Mouse (Mus musculus) natural killer cell, adult 2 months (primary cell): ENCODE measurements at regions not wholly inside any gene's neighbourhood (a gene's known extent, or its start where the extent isn't known, plus 50 kb on each side); places are given as distances from the start of the nearest gene placed in this dataset.

Source experiments
- DNase-seq, 2 experiments: peaks; one replicate each; pipeline ENCODE4 v3.0.0; 2022; ENCODE audit warnings: low spot score in 2 of 2

DNA sequence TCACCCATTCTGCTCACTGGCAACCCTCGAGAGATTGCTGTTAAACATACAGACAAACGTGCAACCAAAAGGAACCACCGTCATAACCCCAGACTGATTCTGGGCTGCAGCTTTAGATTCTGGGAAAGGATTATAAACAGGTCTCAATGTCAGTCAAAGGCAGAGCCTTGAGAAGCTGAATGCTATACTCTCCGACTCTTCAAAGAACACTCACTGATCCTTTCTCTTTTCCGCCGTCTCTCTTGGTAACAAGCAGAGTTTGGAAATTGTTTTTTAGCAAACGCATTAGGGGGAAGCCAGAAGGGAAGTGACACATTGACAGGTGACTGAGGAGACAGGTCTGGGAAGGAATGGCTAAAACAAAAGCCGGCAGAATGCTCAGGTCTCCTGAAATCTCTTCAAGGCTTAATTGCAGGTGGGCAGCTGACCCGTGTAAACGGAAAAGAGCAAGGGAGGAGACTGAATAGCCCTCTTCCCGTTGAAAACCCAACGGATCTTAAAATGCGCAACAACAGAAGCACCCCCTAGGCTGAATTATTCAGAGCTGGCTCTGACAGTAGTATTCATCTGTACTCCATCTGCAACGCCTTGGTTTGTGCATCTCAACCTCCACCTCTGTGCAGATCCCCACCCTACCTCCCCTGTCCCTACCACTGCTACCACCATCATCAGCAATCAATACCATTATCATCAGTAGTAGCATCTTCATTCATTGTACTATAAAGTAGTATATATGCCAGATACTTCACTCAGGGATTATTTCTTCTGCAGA is 219.6 kb downstream of the Tmem38b start:
- DNase-seq = no peak

- DNase-seq = no peak
Observed at GRCm38 (mm10) chr4:54064331-54064730, 238.5 kb downstream of the Tmem38b start.

DNA sequence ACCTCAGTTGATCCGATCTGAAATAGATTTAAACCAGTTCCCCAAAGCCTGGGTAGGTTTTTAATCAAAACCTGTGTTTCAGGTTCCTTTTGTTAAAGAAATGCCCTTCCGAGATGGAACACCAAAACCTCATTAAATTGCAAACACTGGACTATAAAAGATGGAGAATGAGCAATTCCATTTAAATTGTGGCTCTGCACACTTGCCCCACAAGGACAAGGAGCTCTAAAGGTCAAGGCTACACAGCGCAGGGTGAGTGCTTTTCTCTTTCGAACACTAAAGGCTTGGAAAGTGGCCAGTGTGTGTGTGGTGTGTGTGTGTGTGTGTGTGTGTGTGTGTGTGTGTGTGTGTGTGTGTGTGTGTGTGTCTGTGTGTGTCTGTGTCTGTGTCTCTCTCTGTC is 246.1 kb downstream of the Tmem38b start:
- no peak for DNase-seq

DNA sequence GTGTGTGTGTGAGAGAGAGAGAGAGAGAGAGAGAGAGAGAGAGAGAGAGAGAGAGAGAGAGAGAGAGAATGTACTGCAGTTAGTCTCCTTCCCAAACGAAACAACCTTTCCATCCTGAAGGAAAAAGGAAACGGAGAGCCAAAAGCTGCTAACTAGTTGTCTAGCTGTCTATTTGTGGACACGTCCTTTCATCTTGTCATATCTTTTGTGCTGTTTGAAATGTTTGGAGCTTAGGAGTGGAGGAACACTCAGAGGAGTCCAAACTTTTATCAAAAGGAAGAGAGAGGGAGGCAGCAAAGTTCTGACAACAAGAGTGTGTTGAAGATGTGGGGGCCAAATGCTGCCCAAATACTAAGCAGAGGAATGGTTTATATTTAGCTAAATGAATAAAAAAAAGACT is 246.6 kb downstream of the Tmem38b start:
- no peak for DNase-seq

- no peak for DNase-seq
Observed at GRCm38 (mm10) chr4:54072932-54073331, 247.1 kb downstream of the Tmem38b start.

GRCm38 (mm10) chr4:54073483-54073882 is 247.6 kb downstream of the Tmem38b start:
- DNase-seq = no peak

DNA sequence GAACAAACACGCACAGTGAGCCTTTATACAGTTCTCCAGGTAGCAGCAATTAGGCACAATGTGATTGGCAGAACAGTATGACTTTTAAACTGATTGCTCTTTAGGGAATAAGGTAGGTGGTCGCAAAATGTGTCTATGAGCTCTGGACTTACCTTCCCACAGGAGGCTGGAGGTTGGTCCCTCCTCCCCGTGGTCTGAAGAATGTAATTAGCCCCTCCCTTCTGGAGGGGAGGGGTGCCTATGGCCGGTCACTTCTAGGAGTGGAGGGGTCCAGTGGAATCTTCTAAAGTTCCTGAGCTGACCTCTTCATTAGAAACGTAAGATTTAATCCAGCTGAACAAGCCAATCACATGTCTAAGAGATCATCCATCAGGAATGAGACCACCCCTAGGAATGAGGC is 248.4 kb downstream of the Tmem38b start:
- no peak for DNase-seq

- no peak for DNase-seq
Observed at GRCm38 (mm10) chr4:54080526-54080925, 254.7 kb downstream of the Tmem38b start.

GRCm38 (mm10) chr4:54081411-54081810 is 255.6 kb downstream of the Tmem38b start:
- no peak for DNase-seq

GRCm38 (mm10) chr4:54084747-54085146 is 258.9 kb downstream of the Tmem38b start:
- DNase-seq = no peak

DNA sequence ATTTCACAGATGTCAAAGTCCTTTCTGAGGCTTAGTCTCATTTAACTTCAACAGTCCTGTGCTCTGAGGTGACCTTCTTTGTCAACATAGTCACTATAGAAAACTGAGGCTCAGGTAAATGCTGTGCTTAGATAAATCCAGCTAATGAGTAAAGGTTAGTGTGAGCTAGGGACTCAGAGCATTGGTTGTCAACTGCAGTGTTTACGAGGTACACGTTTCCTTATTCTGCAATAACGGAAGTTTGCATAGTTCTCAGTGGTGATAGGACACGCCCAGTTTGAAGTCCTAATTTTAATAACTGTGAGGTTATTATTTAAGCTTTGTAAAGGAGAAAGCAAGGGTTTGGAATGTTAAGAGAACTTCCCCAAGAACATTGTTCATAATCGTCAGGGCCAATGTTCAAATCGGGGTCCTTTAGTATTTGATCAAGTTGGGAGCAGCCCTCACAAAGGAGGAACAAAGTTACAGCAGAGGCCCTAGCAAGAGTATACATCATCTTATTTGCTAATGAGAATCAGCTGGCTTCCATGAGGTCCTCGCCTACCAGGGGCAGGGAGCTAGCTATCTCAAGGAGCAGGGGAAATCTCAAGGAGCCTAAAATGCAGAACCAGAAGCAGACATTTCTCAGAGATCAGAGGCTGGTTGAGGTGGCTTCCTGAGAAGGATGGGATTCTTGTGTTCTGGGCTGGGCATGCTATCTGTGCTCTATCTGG is 268.6 kb downstream of the Tmem38b start:
- DNase-seq = no peak

- DNase-seq = no peak
Observed at GRCm38 (mm10) chr4:54095200-54095930, 269.5 kb downstream of the Tmem38b start.

DNA sequence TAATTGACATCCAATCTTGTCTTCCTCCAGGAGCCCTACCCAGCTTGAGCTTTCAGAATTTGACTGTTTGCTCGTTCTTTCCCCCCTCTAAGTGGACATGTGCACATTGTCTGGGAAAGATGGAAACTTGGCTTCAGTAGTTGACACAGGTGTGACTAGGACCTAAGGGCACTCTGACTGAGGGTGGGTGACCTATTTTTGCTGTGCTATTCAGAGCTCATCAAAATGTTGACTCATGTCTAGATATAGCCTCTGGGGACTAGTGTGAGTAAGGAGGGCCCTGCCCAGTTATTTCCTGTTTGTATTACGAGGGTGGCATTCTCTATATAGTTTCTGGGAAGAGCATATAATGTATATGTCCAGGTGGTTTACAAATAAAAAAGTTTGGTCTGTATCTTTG is 271.7 kb downstream of the Tmem38b start:
- DNase-seq = no peak

- no peak for DNase-seq
Observed at GRCm38 (mm10) chr4:54100282-54100681, 274.4 kb downstream of the Tmem38b start.

GRCm38 (mm10) chr4:54106976-54107375 is 281.1 kb downstream of the Tmem38b start:
- DNase-seq = no peak

GRCm38 (mm10) chr4:54116310-54116709 is 290.5 kb downstream of the Tmem38b start:
- DNase-seq = no peak

DNA sequence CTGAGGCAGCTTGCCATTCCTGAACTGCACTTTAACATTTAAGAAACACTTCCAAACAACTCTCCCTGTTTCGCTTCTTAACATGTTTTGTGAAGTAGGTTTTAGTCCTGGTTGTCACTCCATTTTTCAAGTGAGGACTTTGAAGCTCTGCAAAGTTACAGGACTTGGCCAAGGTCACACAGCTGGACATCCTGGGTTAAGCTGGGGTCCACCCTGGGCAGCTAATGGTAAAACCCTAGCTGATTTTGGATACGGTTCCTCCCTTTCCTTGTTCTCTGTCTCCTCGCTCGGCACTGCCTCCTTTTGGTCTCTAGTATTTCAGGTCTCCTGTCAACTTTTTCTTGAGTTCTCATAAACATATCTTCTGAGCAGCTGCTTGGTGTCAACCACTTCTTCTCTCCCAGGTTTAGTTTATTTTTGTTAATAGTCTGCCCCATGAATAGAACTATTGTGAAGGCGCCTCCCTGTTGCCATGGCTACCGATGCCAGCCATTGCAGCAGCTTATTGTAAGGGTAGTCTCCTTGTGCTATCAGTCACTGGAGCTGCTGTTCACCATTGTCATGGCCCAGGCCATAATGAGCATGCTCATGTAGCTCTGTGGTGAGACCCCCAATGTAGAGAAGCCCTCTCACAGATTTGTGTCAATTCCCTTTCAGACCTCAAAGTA is 292.5 kb downstream of the Tmem38b start:
- no peak for DNase-seq

- DNase-seq = no peak
Observed at GRCm38 (mm10) chr4:54128717-54129698, 303.2 kb downstream of the Tmem38b start.

DNA sequence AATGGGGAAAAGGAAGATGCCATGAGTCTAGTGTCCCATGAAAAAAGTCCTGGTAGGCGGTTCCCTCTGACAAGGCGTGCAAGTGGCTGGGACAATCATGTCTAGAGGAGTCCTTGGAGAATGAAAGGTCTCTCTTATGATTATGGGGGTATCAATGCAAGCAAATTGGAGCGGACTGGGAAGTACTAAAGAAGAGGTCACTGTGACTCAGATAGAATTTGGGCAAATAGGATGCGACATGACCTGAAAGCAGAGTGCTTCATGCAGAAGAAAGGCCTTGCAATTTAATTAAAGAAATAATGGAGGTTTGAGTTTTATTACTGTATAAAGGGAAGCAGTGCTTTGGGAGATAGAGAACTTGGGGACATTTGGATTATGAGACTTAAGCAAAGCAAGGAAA is 330.3 kb downstream of the Tmem38b start:
- no peak for DNase-seq

DNA sequence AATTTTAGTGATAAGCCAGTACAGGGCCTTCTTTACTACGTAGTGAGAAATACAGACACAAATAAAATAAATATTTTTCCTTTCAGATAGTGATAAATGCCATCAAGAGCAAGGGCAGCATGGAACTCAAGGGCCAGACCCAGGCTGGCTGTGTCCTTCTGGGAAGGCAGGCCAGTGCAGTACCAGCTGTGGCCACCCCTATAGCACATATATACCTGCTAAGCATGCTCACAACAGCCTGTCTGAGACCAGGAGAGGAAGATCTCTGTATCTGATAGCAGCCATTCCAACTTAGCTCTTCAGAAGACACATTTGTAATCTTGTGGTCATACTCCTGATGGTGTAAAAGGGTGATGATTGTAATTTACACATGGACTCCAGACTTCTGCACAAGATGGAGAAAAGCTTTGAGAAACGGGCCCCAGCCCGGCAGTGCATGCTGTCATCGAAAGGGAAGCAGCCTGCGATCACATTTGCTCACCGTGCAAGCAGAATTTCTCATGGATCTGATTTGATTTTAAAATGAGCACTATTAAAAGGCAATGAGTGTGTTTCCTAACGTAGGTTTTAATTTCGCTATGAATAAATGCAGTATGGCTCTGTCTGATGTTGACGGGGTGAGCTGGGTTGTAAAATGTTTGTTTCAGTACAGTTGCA is 335.6 kb downstream of the Tmem38b start:
- no peak for DNase-seq
